Mouse (Mus musculus): ENCODE measurements around the gene Gtf2a2. TPM values are rescaled to one million over a fixed set of nuclear protein-coding genes. Genes with fewer than 3 reads are reported as not detected.
A peak's percentile ranks its signal among the peaks of the same experiment; 100 is the strongest.

Gene Gtf2a2
- total and polyA plus RNA-seq, 2 experiments from 2014 or later = 84.2 to 239 TPM

- Histone ChIP-seq H3K27me3 (ENCODE audit: insufficient read depth, low read length) (no peaks in the 10 kb centered on the region), H3K9me3 (ENCODE audit: low read length) (no peaks in the 10 kb centered on the region), H3K9ac (replicated peaks; ENCODE audit: low read length) (no peak overlapping the region), H3K4me2 (ENCODE audit: low read depth, low read length) (no peak overlapping the region), H3K4me3 (ENCODE audit: low read length) (no peak overlapping the region), H3K36me3 (ENCODE audit: insufficient read depth, low read length) (peaks cover 56% of the 10 kb centered on the region), H3K4me1 (ENCODE audit: insufficient read depth, low read length) (no peaks in the 10 kb centered on the region), H3K27ac (no peak overlapping the region)
- DNase-seq (ENCODE audit: low spot score) (no peak), ATAC-seq (no peak)
- TF ChIP-seq CTCF (IDR thresholded peaks at IDR 0.05; ENCODE audit: low read depth) = no peak
- WGBS = 91% methylated on average over 10 of the region's 10 CpGs
These were observed 8.8 kb upstream of the Gtf2a2 start for GRCm38 (mm10) chr9:70003516-70003915.

GRCm38 (mm10) chr9:70006984-70007383 is 5.4 kb upstream of the Gtf2a2 start:
- H3K36me3 ChIP-seq (ENCODE audit: insufficient read depth, low read length) = peaks cover 37% of the 10 kb centered on the region

GRCm38 (mm10) chr9:70007506-70008248 is 4.7 kb upstream of the Gtf2a2 start:
- no peaks in the 10 kb centered on the region for H3K4me1 ChIP-seq (ENCODE audit: insufficient read depth, low read length)
- 84% methylated on average over 14 of the region's 14 CpGs for WGBS
- H3K27me3 ChIP-seq (ENCODE audit: insufficient read depth, low read length) = no peaks in the 10 kb centered on the region
- peaks cover 37% of the 10 kb centered on the region for H3K36me3 ChIP-seq (ENCODE audit: insufficient read depth, low read length)
- TF ChIP-seq CTCF (IDR thresholded peaks at IDR 0.05; ENCODE audit: low read depth) = no peak
- no peaks in the 10 kb centered on the region for H3K9me3 ChIP-seq (ENCODE audit: low read length)
- ATAC-seq (no peak), DNase-seq (ENCODE audit: low spot score) (no peak)
- no peak overlapping the region for H3K4me3 ChIP-seq (ENCODE audit: low read length)
- H3K27ac ChIP-seq = no peak overlapping the region
- no peak overlapping the region for H3K4me2 ChIP-seq (ENCODE audit: low read depth, low read length)
- H3K9ac ChIP-seq (replicated peaks; ENCODE audit: low read length) = no peak overlapping the region

More at GRCm38 (mm10) chr9:70006984-70007383, 5.4 kb upstream of the Gtf2a2 start:
- Histone ChIP-seq H3K27ac (no peak overlapping the region), H3K9me3 (ENCODE audit: low read length) (no peaks in the 10 kb centered on the region), H3K4me2 (ENCODE audit: low read depth, low read length) (no peak overlapping the region), H3K4me3 (ENCODE audit: low read length) (no peak overlapping the region), H3K9ac (replicated peaks; ENCODE audit: low read length) (no peak overlapping the region), H3K4me1 (ENCODE audit: insufficient read depth, low read length) (no peaks in the 10 kb centered on the region), H3K27me3 (ENCODE audit: insufficient read depth, low read length) (no peaks in the 10 kb centered on the region)
- ATAC-seq (no peak), DNase-seq (ENCODE audit: low spot score) (no peak)
- 89% methylated on average over 5 of the region's 5 CpGs for WGBS
- TF ChIP-seq CTCF (IDR thresholded peaks at IDR 0.05; ENCODE audit: low read depth) = no peak

- ATAC-seq = no peak
- no peak overlapping the region for H3K4me3 ChIP-seq (ENCODE audit: low read length)
- H3K4me1 ChIP-seq (ENCODE audit: insufficient read depth, low read length) = peaks cover 9% of the 10 kb centered on the region; the same call in 1 of the 2 replicates
- H3K27me3 ChIP-seq (ENCODE audit: insufficient read depth, low read length) = no peaks in the 10 kb centered on the region
- peaks cover 26% of the 10 kb centered on the region for H3K36me3 ChIP-seq (ENCODE audit: insufficient read depth, low read length)
- no peak for DNase-seq (ENCODE audit: low spot score)
- H3K9ac ChIP-seq (replicated peaks; ENCODE audit: low read length) = no peak overlapping the region
- WGBS = 89% methylated on average over 8 of the region's 8 CpGs
- H3K9me3 ChIP-seq (ENCODE audit: low read length) = no peaks in the 10 kb centered on the region
- no peak overlapping the region for H3K4me2 ChIP-seq (ENCODE audit: low read depth, low read length)
- TF ChIP-seq CTCF (IDR thresholded peaks at IDR 0.05; ENCODE audit: low read depth) = no peak
- no peak overlapping the region for H3K27ac ChIP-seq
These were observed 2.5 kb upstream of the Gtf2a2 start for GRCm38 (mm10) chr9:70009754-70010304.

- Histone ChIP-seq H3K9me3 (ENCODE audit: low read length) (no peaks in the 10 kb centered on the region), H3K9ac (replicated peaks; ENCODE audit: low read length) (no peak overlapping the region), H3K36me3 (ENCODE audit: insufficient read depth, low read length) (peaks cover 23% of the 10 kb centered on the region), H3K4me3 (ENCODE audit: low read length) (no peak overlapping the region), H3K27ac (no peak overlapping the region), H3K4me2 (ENCODE audit: low read depth, low read length) (no peak overlapping the region), H3K27me3 (ENCODE audit: insufficient read depth, low read length) (no peaks in the 10 kb centered on the region), H3K4me1 (ENCODE audit: insufficient read depth, low read length) (peaks cover 9% of the 10 kb centered on the region; the same call in 1 of the 2 replicates)
- 94% methylated on average over 5 of the region's 5 CpGs for WGBS
- no peak for TF ChIP-seq CTCF (IDR thresholded peaks at IDR 0.05; ENCODE audit: low read depth)
- DNase-seq (ENCODE audit: low spot score) = no peak
- no peak for ATAC-seq
These were observed 1.4 kb upstream of the Gtf2a2 start for GRCm38 (mm10) chr9:70010781-70011473.

- ATAC-seq = 0 out of 2 replicates have a peak, but pooled peaks have one; percentile 13
- no peak for TF ChIP-seq CTCF (IDR thresholded peaks at IDR 0.05; ENCODE audit: low read depth)
These were observed 578 bp upstream of the Gtf2a2 start for GRCm38 (mm10) chr9:70011537-70012407.

More at GRCm38 (mm10) chr9:70011537-70012407, 578 bp upstream of the Gtf2a2 start:
- peaks cover 9% of the 10 kb centered on the region; the same call in 1 of the 2 replicates for H3K4me1 ChIP-seq (ENCODE audit: insufficient read depth, low read length)
- H3K27ac ChIP-seq = peak overlapping the region; percentile 92
- peak overlapping the region; percentile 78; the same call in 1 of the 2 replicates for H3K9ac ChIP-seq (replicated peaks; ENCODE audit: low read length)
- peaks cover 23% of the 10 kb centered on the region for H3K36me3 ChIP-seq (ENCODE audit: insufficient read depth, low read length)
- peak overlapping the region; percentile 73 for H3K4me3 ChIP-seq (ENCODE audit: low read length)
- 63% methylated on average over 14 of the region's 14 CpGs for WGBS
- peak overlapping the region; percentile 74 for H3K4me2 ChIP-seq (ENCODE audit: low read depth, low read length)
- DNase-seq (ENCODE audit: low spot score) = no peak
- H3K9me3 ChIP-seq (ENCODE audit: low read length) = no peaks in the 10 kb centered on the region
- no peaks in the 10 kb centered on the region for H3K27me3 ChIP-seq (ENCODE audit: insufficient read depth, low read length)

Data from hindbrain, postnatal 0 days (tissue).